Mouse (Mus musculus): Measurements from ENCODE around the gene Lurap1.

Gene Lurap1

GRCm38 (mm10) chr4:116100959-116101358 is 50.2 kb downstream of the Lurap1 start:
- no peak for DNase-seq

GRCm38 (mm10) chr4:116097211-116097610 is 53.9 kb downstream of the Lurap1 start:
- no peak for DNase-seq

- DNase-seq = no peak
These were observed 54.8 kb downstream of the Lurap1 start for GRCm38 (mm10) chr4:116096291-116096690.

GRCm38 (mm10) chr4:116088510-116089249 is 62.5 kb downstream of the Lurap1 start:
- DNase-seq = no peak
